Comparison of ENCODE assay signal across 11 mouse cellular contexts in genomic region chr9:46072101-46072835, GRCm38 (mm10). TPM values are rescaled to one million over a fixed set of nuclear protein-coding genes. Genes with fewer than 3 reads are reported as not detected.
A peak's percentile ranks its signal among the peaks of the same experiment; 100 is the strongest.
DNase-seq lines count a peak whose midpoint lies in the region; ATAC-seq and TF ChIP-seq lines count a peak whose summit lies in the region.
"Had no signal": no experiment of that assay in that cellular context is flagged by ENCODE, and none has a peak within 500 bp of the region (broad histone marks: within the 10 kb centered on the region; RNA-seq: fewer than 3 reads in every experiment).

No protein-coding gene starts in this region.

- H3K4me3 ChIP-seq in kidney, adult 2 months (ENCODE audit: insufficient read depth, low read depth, low read length) = no peak overlapping the region
- H3K4me3 ChIP-seq in ES-E14 (ENCODE audit: insufficient read depth in 1 of 2, low read depth in 1 of 2, low read length in 2 of 2, poor library complexity in 1 of 2, severe bottlenecking in 1 of 2) = no peak overlapping the region
- H3K4me3 ChIP-seq in liver, postnatal 0 days (ENCODE audit: low read depth, low read length) = no peak overlapping the region
- H3K4me3 ChIP-seq in midbrain, embryonic 10.5 days = no peak overlapping the region
- H3K4me3 ChIP-seq: hindbrain, embryonic 10.5 days had no signal

- DNase-seq in kidney, adult 2 months = peak; percentile 54
- no peak for DNase-seq in kidney, adult 9 months
- DNase-seq in A20 (ENCODE audit: low read depth, low spot score) = peak; percentile 30
- DNase-seq in ES-E14 (ENCODE audit: low read depth, low spot score) = peak; percentile 43
- DNase-seq in liver, postnatal 0 days = no peak
- DNase-seq in urinary bladder, postnatal 14 days (ENCODE audit: low spot score) = no peak
- no peak for DNase-seq in midbrain, embryonic 10.5 days (ENCODE audit: low spot score)
- DNase-seq in right cerebral cortex, postnatal 36 days (ENCODE audit: low spot score in 2 of 2) = no peak

- peaks cover 33% of the 10 kb centered on the region for H3K4me1 ChIP-seq in kidney, adult 2 months (ENCODE audit: control insufficient read depth, insufficient read depth, low read length)
- H3K4me1 ChIP-seq in ES-E14 (ENCODE audit: control insufficient read depth in 2 of 2, insufficient read depth in 2 of 2, low read length in 2 of 2, poor library complexity in 1 of 2) = peaks cover under 1 to 8% of the 10 kb centered on the region in 2 experiments; a peak in 1 of 4 replicates
- peaks cover 19% of the 10 kb centered on the region for H3K4me1 ChIP-seq in liver, postnatal 0 days (ENCODE audit: insufficient read depth)
- H3K4me1 ChIP-seq in midbrain, embryonic 10.5 days = peaks cover 13% of the 10 kb centered on the region; the same call in 1 of the 2 replicates

- no peaks in the 10 kb centered on the region for H3K27me3 ChIP-seq in kidney, adult 2 months (replicated peaks; ENCODE audit: control insufficient read depth, insufficient read depth, low read length)
- no peaks in the 10 kb centered on the region for H3K27me3 ChIP-seq in liver, postnatal 0 days (ENCODE audit: insufficient read depth, low read length)
- no peaks in the 10 kb centered on the region for H3K27me3 ChIP-seq in midbrain, embryonic 10.5 days (ENCODE audit: low read depth, poor library complexity, severe bottlenecking)

- ATAC-seq in liver, postnatal 0 days = no peak

- H3K36me3 ChIP-seq in kidney, adult 2 months (ENCODE audit: control insufficient read depth, insufficient read depth, low read length) = no peaks in the 10 kb centered on the region
- H3K36me3 ChIP-seq in ES-E14 (ENCODE audit: control insufficient read depth, insufficient read depth, low read length, poor library complexity, severe bottlenecking) = no peaks in the 10 kb centered on the region
- H3K36me3 ChIP-seq in liver, postnatal 0 days (replicated peaks; ENCODE audit: insufficient read depth, low read length) = no peaks in the 10 kb centered on the region
- H3K36me3 ChIP-seq in midbrain, embryonic 10.5 days = no peaks in the 10 kb centered on the region
- H3K36me3 ChIP-seq: hindbrain, embryonic 10.5 days had no signal

- TF ChIP-seq CTCF in kidney, adult 2 months (conservative IDR thresholded peaks at IDR 0.05; ENCODE audit: insufficient read depth, insufficient read length, low read depth, low read length) = 0 out of 2 replicates have a peak, but pooled peaks have one; percentile 21
- TF ChIP-seq CTCF in liver, postnatal 0 days (IDR thresholded peaks at IDR 0.05; ENCODE audit: low read depth) = peak; percentile 36

- no peak overlapping the region for H3K4me2 ChIP-seq in liver, postnatal 0 days (ENCODE audit: low read depth, low read length)

- TF ChIP-seq EP300 in liver, postnatal 0 days (IDR thresholded peaks at IDR 0.05; ENCODE audit: low read depth) = no peak

- H3K9me3 ChIP-seq in ES-E14 (ENCODE audit: control insufficient read depth, insufficient read depth, low read depth, low read length) = no peaks in the 10 kb centered on the region
- H3K9me3 ChIP-seq in liver, postnatal 0 days (ENCODE audit: low read length) = no peaks in the 10 kb centered on the region
- no peaks in the 10 kb centered on the region for H3K9me3 ChIP-seq in midbrain, embryonic 10.5 days (replicated peaks)
- H3K9me3 ChIP-seq: hindbrain, embryonic 10.5 days had no signal

- peak overlapping the region; percentile 19; the same call in 1 of the 2 replicates for H3K27ac ChIP-seq in kidney, adult 2 months (ENCODE audit: insufficient read depth, low read depth, low read length)
- H3K27ac ChIP-seq in ES-E14 (ENCODE audit: insufficient read depth, low read depth, low read length, poor library complexity, severe bottlenecking) = no peak overlapping the region
- H3K27ac ChIP-seq in liver, postnatal 0 days (ENCODE audit: low read depth) = no peak overlapping the region
- H3K27ac ChIP-seq in midbrain, embryonic 10.5 days (replicated peaks) = no peak overlapping the region
- H3K27ac ChIP-seq: hindbrain, embryonic 10.5 days; kidney, postnatal 0 days; macrophage had no signal

- in situ Hi-C loops in ES-E14 (cut with MboI; ENCODE audit: low sequenced_read_pairs in 2 of 2, unreplicated experiment in 2 of 2) = no loop called here

- H3K9ac ChIP-seq in ES-E14 (ENCODE audit: insufficient read depth, low read depth, low read length, poor library complexity, severe bottlenecking) = no peak overlapping the region
- H3K9ac ChIP-seq in liver, postnatal 0 days (replicated peaks) = no peak overlapping the region

- no peak for TF ChIP-seq POLR2A in kidney, adult 2 months (IDR thresholded peaks at IDR 0.05; ENCODE audit: low read depth, low read length)

- WGBS in kidney, adult 2 months = 52% methylated on average over 9 of the region's 9 CpGs
- 66% methylated on average over 9 of the region's 9 CpGs for WGBS in liver, postnatal 0 days (ENCODE audit: insufficient replicate concordance)
- WGBS in midbrain, embryonic 10.5 days = 73% methylated on average over 9 of the region's 9 CpGs

TF ChIP-seq in ES-E14, 5 proteins besides CTCF, POLR2A, EP300 and RAD21:
- TF ChIP-seq ZC3H11A (IDR thresholded peaks at IDR 0.05; ENCODE audit: borderline replicate concordance, low read depth, low read length) (no peak), MAFK (IDR thresholded peaks at IDR 0.05; ENCODE audit: insufficient read depth, low read depth, low read length) (no peak), ZNF384 (IDR thresholded peaks at IDR 0.05; ENCODE audit: low read depth, low read length) (no peak), HCFC1 (IDR thresholded peaks at IDR 0.05; ENCODE audit: borderline replicate concordance, insufficient read depth, low read length) (no peak), CHD2 (IDR thresholded peaks at IDR 0.05; ENCODE audit: low read depth, low read length) (no peak)

RNA-seq across cellular contexts. Expression of gene Sik3, which starts 59.6 kb away (rescaled TPM):
- 29.2 and 32.2 TPM in 2 replicates for polyA plus RNA-seq in kidney, adult 2 months (2012; rRNA removed)
- 18.9 and 25.3 TPM in 2 replicates for total RNA-seq in ES-E14 (2012; rRNA removed)
- 5.0 TPM in 2 replicates for polyA plus RNA-seq in liver, postnatal 0 days (2015; fragmentation: Nextera tagmentation; extraction: Ambion mirVana)
- 3.9 and 4.5 TPM in 2 replicates for polyA plus RNA-seq in midbrain, embryonic 10.5 days (2016; fragmentation: Nextera tagmentation; extraction: Ambion mirVana)

RNA-seq across cellular contexts. Expression of gene Pafah1b2, which starts 59.8 kb away (rescaled TPM):
- 17.6 and 21.1 TPM in 2 replicates for polyA plus RNA-seq in kidney, adult 2 months (2012; rRNA removed)
- 51.1 and 64.9 TPM in 2 replicates for total RNA-seq in ES-E14 (2012; rRNA removed)
- polyA plus RNA-seq in liver, postnatal 0 days (2015; fragmentation: Nextera tagmentation; extraction: Ambion mirVana) = 35.8 and 42.6 TPM in 2 replicates
- 276 and 298 TPM in 2 replicates for polyA plus RNA-seq in midbrain, embryonic 10.5 days (2016; fragmentation: Nextera tagmentation; extraction: Ambion mirVana)

Comparison
In these comparisons a context has a peak if more than half of its experiments do, and no peak if none do; other contexts are left out.
1. DNase-seq: peak in kidney, adult 2 months (single experiment), A20 (single experiment) and ES-E14 (single experiment); none in kidney, adult 9 months (single experiment), liver, postnatal 0 days (single experiment), urinary bladder, postnatal 14 days (single experiment), midbrain, embryonic 10.5 days (single experiment) and right cerebral cortex, postnatal 36 days (0 of 2).